Mouse (Mus musculus): ENCODE data around the gene Zbtb41.
"Not testable (repeated sequence)": the region's sequence is repeated elsewhere in the genome, so short reads cannot be mapped to it uniquely, and the experiment has no call there.

Zbtb41 gene

GRCm38 (mm10) chr1:139421875-139422791, at the start of gene Zbtb41:
Gene Zbtb41, plus strand, starts transcription at chr1:139422288.
- DNase-seq, result peak; percentile 92 to 95

DNA sequence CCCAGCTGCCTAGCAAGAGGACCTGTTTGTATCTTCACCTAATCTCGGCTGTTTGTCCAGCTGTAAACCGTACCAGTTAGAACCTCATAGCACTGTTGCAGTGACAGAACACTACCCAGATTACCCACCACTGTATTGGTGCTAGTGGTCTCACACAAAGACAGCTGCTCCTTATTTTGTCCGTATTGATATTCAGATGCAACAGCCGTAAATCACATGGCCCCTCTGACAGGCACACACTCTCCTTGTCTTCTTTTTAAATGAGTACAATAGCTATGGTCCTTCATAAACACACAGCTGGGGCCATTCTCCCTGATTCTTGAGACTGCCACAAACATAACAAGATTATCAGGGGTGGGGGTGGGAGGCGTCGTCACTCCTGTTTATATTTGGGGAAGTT, 46.2 kb upstream of the Zbtb41 start:
- DNase-seq, result no peak

DNA sequence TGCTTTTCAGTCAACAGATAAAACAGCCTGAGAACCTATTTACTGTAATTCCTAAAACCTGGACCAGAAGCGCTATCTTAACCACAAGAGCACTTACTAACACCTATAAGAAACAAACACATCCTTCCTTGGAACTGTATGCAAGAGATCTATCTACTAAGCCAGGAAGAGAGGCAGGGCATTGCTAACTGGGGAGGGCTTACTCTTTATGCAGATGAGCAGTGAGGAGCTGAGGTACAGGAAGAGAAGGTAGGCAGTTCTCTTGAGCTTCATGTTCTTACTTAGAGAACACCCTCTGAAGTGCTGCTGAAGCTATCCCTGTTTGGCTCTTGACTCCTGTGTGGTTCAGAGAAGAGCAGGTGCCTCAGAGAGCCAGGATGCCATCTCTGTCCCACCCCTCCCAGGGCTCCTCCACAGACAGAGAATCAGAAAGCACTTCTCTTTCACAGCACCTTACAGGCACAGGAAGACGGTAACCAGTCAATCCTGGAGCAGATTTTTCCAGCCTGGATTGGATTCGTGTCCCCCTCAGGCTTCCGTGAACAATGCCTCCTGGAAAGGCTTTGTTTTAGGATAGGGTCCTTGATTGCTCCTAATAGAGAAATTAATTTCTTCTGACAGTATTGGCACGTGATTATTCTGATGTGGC, 45.3 kb upstream of the Zbtb41 start, which contains the start of gene Crb1:
TSS of gene Crb1 (minus strand) at position 463 of the 649 bp plus-strand sequence.
- DNase-seq, result no peak

- no peak for DNase-seq
These were observed 43.0 kb upstream of the Zbtb41 start for GRCm38 (mm10) chr1:139378861-139379620.

DNA sequence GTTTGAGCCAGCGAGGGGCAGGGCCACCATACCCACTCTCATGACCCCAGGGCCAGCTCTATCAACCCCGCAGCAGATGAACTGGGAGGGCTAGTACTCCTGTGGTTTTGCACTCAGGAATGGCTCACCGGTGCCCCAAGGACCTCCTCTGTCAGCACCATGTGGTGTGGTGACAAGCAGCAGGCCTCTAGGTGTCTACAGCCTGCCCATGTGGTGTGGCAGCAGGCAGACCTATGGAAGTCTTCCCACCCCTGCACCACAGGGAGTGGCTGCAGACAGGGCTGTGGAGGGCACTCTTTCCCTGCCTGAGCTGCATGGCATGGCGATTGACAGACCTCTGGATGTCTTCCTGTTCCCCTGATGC, 42.5 kb upstream of the Zbtb41 start:
- no peak for DNase-seq

DNA sequence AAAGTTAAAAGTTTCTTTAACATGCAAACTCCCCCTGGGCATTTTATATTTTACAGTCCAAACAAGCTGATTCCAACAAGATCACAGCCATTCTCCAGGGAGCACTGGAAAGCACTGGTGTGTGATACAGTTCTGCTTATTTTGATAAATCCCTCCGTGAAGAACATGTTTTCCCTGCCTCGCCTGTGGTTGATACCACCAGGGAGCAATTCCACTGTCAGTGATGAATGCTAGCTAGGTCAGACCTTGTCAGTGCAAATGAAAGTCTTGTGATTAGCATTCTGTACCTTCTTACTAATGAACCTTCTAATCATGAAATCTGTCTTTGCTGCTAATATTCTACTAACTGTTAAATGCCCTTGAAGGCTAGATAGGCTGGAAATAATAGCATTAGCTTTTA, 30.3 kb upstream of the Zbtb41 start:
- no peak for DNase-seq

DNA sequence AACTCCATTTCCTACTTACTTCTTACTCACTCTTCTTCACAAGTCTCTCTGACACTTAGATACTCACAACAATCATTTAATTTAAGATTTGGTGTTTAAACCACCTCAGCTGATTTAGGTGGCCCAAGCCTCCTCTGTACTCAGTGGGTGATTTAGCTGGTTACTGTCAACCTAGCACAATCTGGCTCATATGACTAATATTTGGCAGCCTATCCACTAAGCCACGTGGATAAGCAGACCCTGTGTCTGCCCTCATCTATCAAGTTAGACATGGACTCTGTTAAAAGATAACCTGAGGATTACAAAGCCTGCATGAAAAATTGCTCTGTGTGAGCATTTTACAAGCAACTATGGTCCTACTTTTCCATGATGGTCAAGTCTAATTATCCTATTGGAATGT, 25.5 kb upstream of the Zbtb41 start:
- DNase-seq, result no peak

DNA sequence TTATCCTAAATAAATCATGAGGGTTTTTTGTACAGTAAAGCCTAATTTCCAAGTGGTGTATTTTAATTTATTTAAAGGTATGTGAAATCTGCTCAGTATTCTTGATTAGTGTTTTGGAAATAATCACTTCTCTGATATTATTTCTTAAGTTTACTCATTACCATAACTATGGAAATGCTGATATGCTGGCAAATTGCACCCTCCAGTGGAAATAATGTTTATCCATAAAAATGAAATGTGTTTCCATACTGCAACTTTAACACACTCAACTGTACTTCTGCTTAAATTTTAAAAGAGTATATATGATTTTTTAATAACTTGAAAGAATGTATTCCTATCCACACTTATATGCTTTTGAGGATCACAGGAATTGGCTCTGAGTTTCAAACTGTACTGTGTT, 16.3 kb upstream of the Zbtb41 start:
- no peak for DNase-seq

GRCm38 (mm10) chr1:139407701-139408100, 14.4 kb upstream of the Zbtb41 start:
- DNase-seq, result no peak

DNA sequence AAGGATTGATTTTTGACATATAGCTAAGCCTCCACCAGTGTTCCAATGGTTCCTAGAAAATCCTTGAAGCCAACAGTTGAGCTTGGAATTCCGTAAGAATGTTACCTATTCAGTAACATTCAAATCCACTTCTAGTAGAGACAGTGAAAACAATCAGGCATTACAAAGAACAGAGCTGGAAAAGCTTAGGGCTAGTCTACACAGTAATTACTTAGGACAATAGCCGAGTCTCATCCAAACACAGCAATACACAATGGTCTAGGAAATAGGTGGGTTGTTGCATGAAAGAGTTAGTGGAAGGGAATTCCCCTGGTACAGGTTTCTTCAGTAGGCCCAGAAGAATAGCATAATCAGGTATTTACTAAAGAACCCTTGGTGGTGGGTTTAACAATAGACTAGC, 9.7 kb upstream of the Zbtb41 start:
- not testable (repeated sequence) for DNase-seq

- no peak for DNase-seq
These were observed 8.6 kb upstream of the Zbtb41 start for GRCm38 (mm10) chr1:139413465-139413864.

GRCm38 (mm10) chr1:139421521-139421874, 590 bp upstream of the Zbtb41 start:
- no peak for DNase-seq

GRCm38 (mm10) chr1:139422941-139423340, 853 bp downstream of the Zbtb41 start:
- DNase-seq, result peak; percentile 21 to 26

DNA sequence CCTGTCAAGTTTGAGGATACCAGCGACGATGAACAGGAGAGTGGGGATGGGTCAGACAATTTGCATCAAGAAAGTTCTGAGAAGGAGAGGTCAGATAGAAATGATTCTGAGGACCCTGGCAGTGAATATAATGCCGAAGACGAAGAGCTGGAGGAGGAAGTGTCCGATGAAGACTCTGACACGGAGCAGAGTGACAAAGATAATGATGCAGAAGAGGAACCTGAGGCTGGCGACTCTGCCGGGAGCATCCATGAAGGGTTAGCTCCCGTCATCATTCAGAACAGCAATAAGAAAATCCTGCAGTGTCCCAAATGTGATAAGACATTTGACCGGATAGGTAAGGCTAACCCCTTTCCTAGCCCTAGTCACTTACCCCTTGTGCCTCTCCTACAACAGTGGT, 1.8 kb downstream of the Zbtb41 start:
- no peak for DNase-seq

DNA sequence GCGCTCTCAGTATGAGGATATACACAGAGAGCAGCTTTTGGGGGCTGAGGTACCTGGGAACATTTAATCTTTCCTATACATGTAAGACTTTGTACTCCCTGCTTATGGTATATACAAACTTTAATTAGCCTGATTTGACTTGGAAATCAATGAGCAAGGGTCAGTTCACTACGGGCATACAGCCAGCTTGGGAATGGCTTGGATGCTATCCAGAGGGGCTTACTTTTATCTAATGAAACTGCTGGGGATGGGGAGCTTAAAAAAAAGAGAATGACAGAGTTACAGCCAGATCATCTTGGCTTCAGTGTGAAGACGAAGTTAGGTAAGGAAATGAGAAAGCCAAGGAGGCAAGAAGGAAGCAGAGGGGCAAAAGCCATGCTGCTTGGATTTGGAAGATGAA, 2.9 kb downstream of the Zbtb41 start:
- no peak for DNase-seq

GRCm38 (mm10) chr1:139438373-139438772, 16.3 kb downstream of the Zbtb41 start:
- DNase-seq, result peak in 1 of 2 experiments; percentile 26

- not testable (repeated sequence) for DNase-seq
These were observed 21.0 kb downstream of the Zbtb41 start for GRCm38 (mm10) chr1:139443103-139443502.

DNA sequence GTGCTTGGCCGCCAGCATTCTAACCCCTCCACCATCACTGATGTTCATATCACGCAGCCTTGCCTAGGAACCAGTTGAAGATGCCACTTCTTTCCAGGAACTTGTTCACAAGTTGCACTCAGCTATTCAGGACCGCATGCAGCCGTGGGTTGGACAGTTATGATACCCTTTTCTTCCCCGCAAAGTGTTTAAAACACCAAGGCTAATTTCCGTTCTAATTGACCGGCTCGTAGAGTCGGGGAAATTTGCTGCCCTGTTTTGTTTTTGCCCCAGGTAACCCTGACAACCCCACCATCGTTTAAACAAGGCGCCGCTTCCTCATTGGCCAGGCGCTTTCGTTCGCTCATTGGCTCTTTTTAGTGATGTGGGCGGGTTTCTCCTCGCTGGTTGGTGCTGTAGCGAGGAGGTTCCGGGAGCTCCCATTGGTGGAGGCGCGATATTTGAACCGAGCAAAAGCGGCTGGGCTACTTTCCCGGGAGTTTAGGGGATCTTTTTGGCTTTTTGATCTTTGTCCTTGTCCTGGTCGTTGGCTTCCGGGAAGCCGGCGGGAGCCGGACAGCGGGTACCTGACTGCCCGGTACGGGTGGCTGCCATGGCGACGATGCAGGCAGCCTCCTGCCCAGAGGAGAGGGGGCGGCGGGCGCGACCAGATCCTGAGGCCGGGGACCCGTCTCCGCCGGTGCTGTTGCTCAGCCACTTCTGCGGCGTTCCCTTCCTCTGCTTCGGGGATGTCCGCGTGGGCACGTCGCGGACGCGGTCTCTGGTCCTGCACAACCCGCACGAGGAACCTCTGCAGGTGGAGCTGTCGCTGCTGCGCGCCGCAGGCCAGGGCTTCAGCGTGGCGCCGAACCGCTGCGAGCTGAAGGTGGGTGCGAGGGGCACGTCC, 32.5 kb downstream of the Zbtb41 start, which contains the start of gene Aspm:
TSS of gene Aspm (plus strand) at position 433 of the 886 bp plus-strand sequence.
- peak; percentile 93 for DNase-seq

DNA sequence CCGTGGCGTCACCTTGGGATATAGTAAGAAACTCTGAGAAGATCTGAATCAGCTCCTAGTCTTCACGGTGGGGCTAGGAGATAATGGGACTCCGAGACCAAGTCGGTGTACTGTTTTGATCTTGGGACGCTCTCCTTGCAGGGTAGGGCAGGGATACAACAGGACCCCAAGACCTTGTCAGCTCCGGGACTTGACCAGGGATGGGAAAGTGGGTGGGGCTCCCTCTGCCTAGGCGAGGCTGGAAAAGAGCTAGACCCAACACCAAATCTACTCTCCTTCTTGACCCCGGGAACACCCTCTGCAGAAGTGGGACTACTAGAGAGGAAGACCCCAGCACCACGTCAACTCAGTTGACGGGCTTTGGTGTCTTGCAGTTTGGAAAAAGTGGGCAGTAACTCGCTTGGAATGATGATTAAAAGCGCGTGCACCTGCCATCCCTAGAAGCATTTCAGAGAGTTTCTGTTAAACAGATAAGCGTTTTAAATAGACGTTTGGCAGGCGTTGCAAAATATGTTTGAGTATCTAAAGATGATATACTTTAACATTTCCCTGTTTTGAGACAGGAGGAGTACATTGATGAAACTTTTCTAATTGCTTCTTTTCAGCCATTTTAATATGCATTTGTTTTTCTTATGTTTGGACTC, 33.3 kb downstream of the Zbtb41 start:
- DNase-seq, result peak in 1 of 2 experiments; percentile 21

DNA sequence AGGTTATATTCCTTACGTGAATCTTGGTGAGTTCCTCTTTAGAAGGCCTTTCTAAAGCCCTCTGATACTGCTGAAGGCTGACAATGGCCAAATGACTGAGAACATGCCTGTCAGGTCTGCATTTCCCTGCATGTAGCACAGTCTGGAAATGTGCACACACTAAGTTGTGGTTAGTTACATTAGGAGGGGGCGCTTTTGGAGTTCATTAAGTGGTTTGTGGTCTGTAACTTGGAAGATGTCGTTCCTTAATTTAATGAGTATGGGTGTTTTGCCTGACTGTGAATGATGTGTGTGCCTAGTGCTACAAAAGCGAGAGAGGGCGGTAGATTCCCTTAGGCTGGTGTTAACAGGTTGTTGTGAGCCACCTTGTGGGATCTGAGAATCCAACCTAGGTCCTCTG, 38.7 kb downstream of the Zbtb41 start:
- no peak for DNase-seq

DNA sequence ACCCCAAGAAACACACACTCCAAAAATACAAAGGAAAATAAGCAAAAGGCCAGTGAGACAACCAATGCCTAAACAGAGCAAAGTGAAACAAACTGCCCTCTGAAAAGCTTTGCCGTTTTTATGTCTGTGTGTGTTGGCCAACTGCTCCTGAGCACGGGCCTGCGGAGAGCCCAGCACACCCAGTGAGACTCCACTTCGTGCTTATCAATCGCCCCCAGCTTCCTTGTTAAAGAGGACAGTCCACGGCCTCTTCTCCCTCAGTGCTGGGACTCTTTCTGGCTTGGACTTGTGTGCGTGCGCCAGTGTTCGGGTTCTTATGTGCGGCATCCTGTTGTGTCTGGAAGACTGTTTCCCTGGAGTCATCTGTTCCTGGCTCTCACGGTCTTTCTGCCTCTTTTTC, 43.8 kb downstream of the Zbtb41 start:
- no peak for DNase-seq

- DNase-seq, result no peak
These were observed 56.8 kb downstream of the Zbtb41 start for GRCm38 (mm10) chr1:139478898-139479297.

All from lung, postnatal 4 days (tissue).